Comparison of ENCODE assay signal across 14 mouse cellular contexts in genomic region chr12:75671759-75672315, GRCm38 (mm10). TPM values are rescaled to one million over a fixed set of nuclear protein-coding genes. Genes with fewer than 3 reads are reported as not detected.
DNase-seq lines count a peak whose midpoint lies in the region; ATAC-seq and TF ChIP-seq lines count a peak whose summit lies in the region.
"Had no signal": no experiment of that assay in that cellular context is flagged by ENCODE, and none has a peak within 500 bp of the region (broad histone marks: within the 10 kb centered on the region; RNA-seq: fewer than 3 reads in every experiment).

No protein-coding gene starts in this region.

- H3K36me3 ChIP-seq in heart, embryonic 11.5 days (ENCODE audit: control insufficient read depth, insufficient read depth, low read length) = no peaks in the 10 kb centered on the region
- H3K36me3 ChIP-seq: hindbrain, embryonic 10.5 days had no signal

- TF ChIP-seq POLR2A in lung, adult 2 months (IDR thresholded peaks at IDR 0.05; ENCODE audit: borderline replicate concordance, extremely low read depth, low read depth, low read length) = no peak

- no peak for ATAC-seq in heart, embryonic 11.5 days (replicated peaks; ENCODE audit: insufficient number of reproducible peaks, low FRiP score, low TSS enrichment)
- ATAC-seq in granulocyte monocyte progenitor cell, adult 5-6 weeks (replicated peaks; ENCODE audit: poor library complexity, severe bottlenecking) = no peak

- TF ChIP-seq CTCF in lung, adult 2 months (IDR thresholded peaks at IDR 0.05; ENCODE audit: insufficient read depth, low read length) = no peak

- H3K4me3 ChIP-seq in heart, embryonic 11.5 days (ENCODE audit: low read depth, low read length) = no peak overlapping the region
- H3K4me3 ChIP-seq in lung, adult 2 months (replicated peaks; ENCODE audit: extremely low read depth, low read depth, low read length) = no peak overlapping the region
- H3K4me3 ChIP-seq: heart, embryonic 10.5 days; hindbrain, embryonic 10.5 days; myocyte had no signal

- no peak overlapping the region for H3K9ac ChIP-seq in heart, embryonic 11.5 days (ENCODE audit: low read depth, low read length)
- H3K9ac ChIP-seq: lung, embryonic 14.5 days had no signal

- H3K9me3 ChIP-seq in heart, embryonic 11.5 days (replicated peaks; ENCODE audit: control insufficient read depth, low read length) = no peaks in the 10 kb centered on the region
- H3K9me3 ChIP-seq: heart, embryonic 10.5 days; hindbrain, embryonic 10.5 days; megakaryocyte, embryonic 14.5 days had no signal

- 86% methylated on average over 3 of the region's 3 CpGs for WGBS in heart, embryonic 11.5 days (ENCODE audit: insufficient replicate concordance)
- 68% methylated on average over 3 of the region's 3 CpGs for WGBS in lung, adult 2 months

- H3K27me3 ChIP-seq in heart, embryonic 11.5 days (ENCODE audit: control insufficient read depth, insufficient read depth, low read length) = no peaks in the 10 kb centered on the region
- H3K27me3 ChIP-seq: megakaryocyte, embryonic 14.5 days had no signal

- DNase-seq in heart, postnatal 4 days = peak; percentile 10
- DNase-seq in thymus, postnatal 4 days = peak; percentile 22
- DNase-seq in thymus, adult 18-20 months = no peak
- DNase-seq in kidney, postnatal 10 days = peak; percentile 54
- DNase-seq in left cerebral cortex, adult 18-20 months (ENCODE audit: low spot score in 2 of 2) = no peak
- DNase-seq in lung, adult 2 months = no peak
- DNase-seq: embryo, embryonic 11 days; lung, embryonic 14.5 days had no signal

- peaks cover 9% of the 10 kb centered on the region for H3K4me1 ChIP-seq in heart, embryonic 11.5 days (ENCODE audit: control insufficient read depth, insufficient read depth, low read length)
- peaks cover 4% of the 10 kb centered on the region; the same call in 1 of the 2 replicates for H3K4me1 ChIP-seq in lung, adult 2 months (ENCODE audit: control insufficient read depth, insufficient read depth, low read length)

- no peak overlapping the region for H3K4me2 ChIP-seq in heart, embryonic 11.5 days
- H3K4me2 ChIP-seq: lung, embryonic 14.5 days had no signal

- no peak overlapping the region for H3K27ac ChIP-seq in heart, embryonic 11.5 days (ENCODE audit: low read depth, low read length)
- H3K27ac ChIP-seq: heart, embryonic 10.5 days; hindbrain, embryonic 10.5 days had no signal

RNA-seq across cellular contexts. Expression of gene Wdr89, which starts 2.5 kb away (rescaled TPM):
- total RNA-seq in heart, postnatal 4 days (2021) = 1 to 10 TPM; 3.0 to 3.2 TPM
- polyA plus RNA-seq in heart, embryonic 11.5 days (2014; fragmentation: Nextera tagmentation; extraction: Ambion mirVana) = 9.6 and 9.9 TPM in 2 replicates
- 1 to 10 TPM; 3.0 TPM for total RNA-seq in left cerebral cortex, adult 18-20 months (2021)
- 1.3 and 2.0 TPM in 2 replicates for polyA plus RNA-seq in lung, adult 2 months (2012; rRNA removed)
- 12.7 and 16.5 TPM in 2 replicates for total RNA-seq in granulocyte monocyte progenitor cell, adult 5-6 weeks (2014; fragmentation: Nextera tagmentation)
- total RNA-seq in granulocyte monocyte progenitor cell, adult 5-6 weeks (2017) = 22.5 and 38.8 TPM in 2 replicates

Comparison
In these comparisons a context has a peak if more than half of its experiments do, and no peak if none do; other contexts are left out.
1. DNase-seq: peak in heart, postnatal 4 days (single experiment), thymus, postnatal 4 days (single experiment) and kidney, postnatal 10 days (single experiment); none in thymus, adult 18-20 months (0 of 2), left cerebral cortex, adult 18-20 months (0 of 2) and lung, adult 2 months (single experiment).